Mouse (Mus musculus) kidney, postnatal 36 days (tissue): Measurements from ENCODE around the gene Tm4sf5.
"Not testable (repeated sequence)": the region's sequence is repeated elsewhere in the genome, so short reads cannot be mapped to it uniquely, and the experiment has no call there.

Experiments used
- DNase-seq, 2 experiments: peaks; one replicate each; pipeline ENCODE4 v3.0.0; 2021 to 2022; ENCODE audit warnings: mixed read lengths in 2 of 2

Tm4sf5 gene

DNA sequence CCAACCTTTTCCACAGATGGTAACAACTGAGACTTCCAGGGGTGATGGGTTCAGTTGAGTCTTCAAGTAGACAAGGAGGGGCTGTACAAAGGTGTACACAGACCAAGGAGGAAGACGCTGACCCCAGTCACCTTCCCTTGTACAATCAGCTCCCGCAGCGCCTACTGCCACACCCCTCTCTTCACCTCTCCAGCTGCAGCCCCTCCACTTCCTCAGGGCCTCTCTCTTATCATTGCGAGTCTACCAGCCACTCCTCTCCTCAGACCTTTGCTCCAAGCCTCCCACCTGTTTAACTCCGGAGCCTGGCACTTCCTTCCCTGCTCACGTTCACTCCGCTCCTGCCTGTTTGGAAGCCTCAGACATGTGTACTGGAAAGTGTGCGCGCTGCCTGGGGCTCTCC is at the start of gene Tm4sf5:
TSS of gene Tm4sf5 (plus strand) at position 275 of the 400 bp plus-strand sequence.
- no peak for DNase-seq

DNA sequence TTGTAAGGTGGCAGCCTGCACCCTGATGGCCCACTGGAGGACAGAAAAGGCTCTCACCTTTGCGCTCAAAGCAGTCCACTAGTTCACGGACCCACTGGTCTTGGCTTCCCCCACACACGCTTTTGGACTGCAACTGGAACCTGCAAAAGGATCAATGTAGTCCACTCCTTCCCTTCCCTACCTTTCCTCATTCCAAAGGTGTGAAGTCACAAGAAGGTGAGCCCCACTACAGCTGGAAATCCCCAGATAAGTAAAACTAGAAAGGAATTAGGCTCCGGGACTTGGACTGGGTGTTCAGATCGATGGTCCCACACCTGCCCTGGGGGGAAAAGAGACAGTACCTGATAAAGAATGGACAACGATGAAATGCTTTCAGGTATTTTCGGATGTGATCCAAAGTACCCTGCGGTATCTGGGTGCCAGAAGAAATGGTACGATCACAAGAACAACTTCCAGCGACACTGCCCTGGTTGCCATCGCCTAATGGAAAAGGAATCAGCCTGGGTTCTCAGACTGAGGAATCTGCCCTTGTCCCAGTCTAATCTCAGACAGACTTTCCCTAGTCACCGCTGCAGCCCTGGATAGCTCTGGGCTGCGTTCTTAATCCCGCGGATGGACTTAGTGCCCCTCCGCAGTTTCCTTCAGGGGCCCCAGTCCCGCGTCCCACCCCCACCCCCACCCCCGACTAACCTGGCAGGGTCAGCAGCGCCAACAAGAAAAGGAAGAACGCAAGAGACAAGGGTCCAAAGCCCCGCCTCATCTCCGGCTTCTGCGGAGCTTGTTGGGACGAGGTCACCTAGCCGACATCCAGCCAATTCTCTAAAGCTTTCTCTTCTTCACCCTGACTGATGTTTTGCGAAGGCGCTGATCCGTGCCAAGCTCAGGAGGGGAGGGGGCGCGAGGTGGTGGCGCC is 46.1 kb upstream of the Tm4sf5 start, which contains the start of gene Zmynd15:
TSS of gene Zmynd15 (plus strand) at position 746 of the 913 bp plus-strand sequence.
- peak in 1 of 2 experiments; percentile 29 for DNase-seq

DNA sequence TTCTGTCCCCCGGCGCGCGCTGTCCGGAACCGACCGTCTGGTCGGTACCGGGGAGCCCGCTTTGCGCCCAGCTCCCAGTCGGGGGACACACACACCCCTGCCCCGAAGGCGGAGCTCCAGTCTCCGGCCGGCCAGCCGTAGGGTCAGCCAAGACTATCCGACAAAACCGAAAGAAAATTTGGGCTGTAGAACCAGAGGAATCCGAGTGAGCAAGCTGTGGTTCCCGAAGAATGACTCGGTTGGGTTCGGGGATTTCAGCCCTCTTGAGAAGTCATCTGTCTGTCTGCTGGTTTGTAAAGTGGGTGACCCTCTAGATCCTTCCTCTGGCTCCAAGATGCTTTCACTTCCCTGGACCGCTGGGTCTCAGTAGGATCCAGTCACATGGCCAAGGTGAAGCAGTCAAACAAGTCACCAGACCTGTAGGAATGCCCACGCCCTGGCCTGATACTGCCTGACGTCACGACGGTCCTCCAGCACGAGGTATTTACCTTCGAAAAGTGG is 45.4 kb upstream of the Tm4sf5 start, which contains the start of gene Cxcl16:
TSS of gene Cxcl16 (minus strand) at position 384 of the 501 bp plus-strand sequence.
- DNase-seq: peak; percentile 63 to 76

DNA sequence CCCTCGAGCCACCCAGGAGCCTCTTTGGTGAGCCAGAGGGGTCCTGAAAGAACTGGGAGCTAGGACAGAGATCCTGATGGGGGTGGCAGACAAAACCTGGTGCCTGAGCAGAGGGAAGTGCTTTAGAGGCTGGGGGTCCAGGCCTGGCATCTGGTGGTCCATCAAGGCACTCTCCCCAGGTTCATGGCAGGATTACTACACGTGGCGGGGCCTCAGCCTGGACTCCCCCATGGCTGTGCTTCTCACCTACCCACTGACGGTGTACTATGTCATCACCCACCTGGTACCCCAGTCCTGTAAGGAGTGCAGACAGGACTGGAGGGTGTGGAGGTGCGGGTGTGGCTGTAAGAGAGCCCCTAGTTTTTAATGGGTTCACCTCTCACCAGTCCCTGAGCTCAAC is 41.1 kb upstream of the Tm4sf5 start:
- no peak for DNase-seq

DNA sequence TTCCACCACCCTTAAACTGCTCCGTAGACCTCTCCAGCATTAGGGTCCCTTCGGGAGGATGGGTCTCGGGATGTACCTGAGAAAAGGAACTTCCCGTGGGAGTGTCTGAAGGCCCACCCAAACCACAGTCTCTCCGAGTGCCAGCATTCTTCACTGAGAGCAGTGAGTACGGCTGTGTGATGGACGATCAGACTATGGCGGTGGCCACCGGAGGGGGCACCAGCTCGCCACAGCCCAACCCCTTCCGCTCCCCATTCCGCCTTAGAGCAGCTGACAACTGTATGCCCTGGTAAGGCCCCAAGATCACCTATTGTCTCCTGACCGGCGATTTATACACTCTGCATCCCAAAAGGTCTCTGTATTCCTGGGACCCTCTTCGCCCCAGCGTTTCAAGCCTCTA is 39.8 kb upstream of the Tm4sf5 start:
- DNase-seq: no peak

DNA sequence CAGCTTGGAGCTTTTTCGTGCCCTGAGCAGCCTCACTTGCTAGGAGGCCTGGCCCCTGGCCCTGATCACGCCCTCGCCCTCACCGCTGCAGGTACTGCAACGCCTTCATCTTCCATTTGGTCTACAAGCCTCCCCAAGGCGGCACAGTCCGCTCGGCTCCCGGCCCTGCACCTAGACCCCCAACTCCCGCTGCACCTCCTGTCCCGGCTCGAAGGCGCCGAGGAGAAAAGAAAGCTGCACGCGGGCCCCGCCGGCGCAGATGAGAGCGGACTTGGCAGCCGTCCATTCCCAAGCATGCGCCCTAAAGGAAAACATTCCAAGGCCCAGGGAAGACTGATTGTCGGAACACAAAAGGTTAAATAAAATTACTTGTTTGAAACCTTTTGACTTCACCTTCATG is 39.2 kb upstream of the Tm4sf5 start:
- DNase-seq: peak; percentile 34 to 76

DNA sequence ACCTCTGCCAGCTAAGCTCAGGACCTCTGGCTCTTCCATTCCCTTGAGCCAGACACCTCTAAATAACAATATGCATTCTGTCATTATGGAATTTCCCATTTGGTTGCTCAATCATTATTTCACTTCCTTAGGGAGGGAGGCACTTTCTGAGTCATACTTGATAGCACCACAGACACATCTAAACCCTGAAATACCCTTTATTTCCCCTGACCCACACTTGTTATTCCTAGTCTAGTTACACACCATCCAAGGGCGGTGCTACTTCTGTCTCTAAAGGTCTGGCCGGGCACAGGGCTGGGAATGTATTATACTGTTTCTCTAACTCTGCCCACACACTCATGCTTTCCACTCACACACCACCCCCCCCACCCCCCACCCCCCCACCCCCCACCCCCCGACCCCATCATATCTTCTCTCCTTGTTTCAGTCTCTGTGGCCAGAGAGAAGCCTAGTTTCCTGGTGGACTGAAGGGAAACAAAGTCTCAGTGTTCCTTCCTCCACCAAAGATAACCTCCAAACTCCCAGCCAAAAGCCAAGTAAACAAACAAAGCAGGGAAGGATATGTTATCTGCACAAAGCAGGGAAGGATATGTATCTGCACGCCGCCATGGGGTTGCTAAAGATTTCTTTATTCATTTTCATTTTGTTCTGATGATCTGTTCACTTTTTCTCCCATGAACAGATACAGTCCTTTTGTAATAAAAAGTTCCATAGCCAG is 37.0 kb upstream of the Tm4sf5 start:
- no peak for DNase-seq

DNA sequence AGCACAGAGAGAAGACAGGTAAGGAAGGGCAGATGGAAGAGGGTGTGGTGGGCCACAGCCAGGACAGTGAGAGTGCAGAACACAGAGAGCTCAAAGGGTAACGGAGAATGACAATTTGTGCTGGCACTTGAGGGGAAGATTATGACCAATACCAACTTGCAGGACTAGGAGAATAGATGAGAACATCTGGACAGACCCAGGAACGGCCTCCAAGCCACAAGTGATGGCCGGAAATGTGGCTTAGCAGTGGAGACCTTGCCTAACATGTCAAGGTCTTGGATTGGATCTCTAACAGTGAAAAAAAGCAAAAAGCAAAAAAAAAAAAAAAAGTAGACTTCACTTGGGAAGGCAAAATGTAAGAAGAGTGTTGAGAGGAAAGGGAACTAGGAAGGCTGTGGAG is 35.3 kb upstream of the Tm4sf5 start:
- no peak for DNase-seq

DNA sequence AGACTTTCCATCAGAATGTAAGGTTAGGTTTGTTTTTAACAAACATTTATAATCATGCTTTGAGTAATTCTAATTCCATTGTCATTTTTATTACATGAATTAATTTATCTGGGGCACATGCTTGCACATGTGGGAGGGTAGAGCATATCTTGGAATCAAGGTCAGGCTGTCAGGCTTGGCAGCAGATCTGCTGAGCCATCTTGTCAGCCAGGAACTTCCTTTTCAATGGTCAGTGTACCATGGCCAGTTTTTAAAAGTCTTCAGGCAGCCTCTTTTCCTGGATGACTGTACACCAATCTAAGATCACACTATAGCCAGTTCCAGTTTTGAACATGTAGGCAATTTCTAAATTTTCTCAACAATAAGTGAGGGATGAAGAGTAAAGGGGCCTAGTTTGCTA is 32.3 kb upstream of the Tm4sf5 start:
- DNase-seq: peak; percentile 71 to 81

DNA sequence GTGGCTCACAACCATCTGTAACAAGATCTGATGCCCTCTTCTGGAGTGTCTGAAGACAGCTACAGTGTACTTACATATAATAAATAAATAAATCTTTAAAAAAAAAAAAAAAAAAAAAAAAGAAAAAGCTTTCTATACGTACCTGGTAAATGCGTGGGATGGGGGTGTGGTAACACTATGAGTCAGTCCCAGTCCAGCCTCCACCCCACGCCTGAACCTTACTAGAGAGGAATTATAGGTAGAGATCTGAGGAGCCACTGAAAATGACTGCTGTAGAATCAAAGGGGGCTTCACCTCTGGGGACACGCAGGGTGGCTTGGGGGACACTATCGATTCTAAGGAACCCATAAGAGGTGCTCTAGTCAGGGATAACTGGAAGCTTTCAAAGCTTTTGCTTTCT is 31.8 kb upstream of the Tm4sf5 start:
- not testable (repeated sequence) for DNase-seq

DNA sequence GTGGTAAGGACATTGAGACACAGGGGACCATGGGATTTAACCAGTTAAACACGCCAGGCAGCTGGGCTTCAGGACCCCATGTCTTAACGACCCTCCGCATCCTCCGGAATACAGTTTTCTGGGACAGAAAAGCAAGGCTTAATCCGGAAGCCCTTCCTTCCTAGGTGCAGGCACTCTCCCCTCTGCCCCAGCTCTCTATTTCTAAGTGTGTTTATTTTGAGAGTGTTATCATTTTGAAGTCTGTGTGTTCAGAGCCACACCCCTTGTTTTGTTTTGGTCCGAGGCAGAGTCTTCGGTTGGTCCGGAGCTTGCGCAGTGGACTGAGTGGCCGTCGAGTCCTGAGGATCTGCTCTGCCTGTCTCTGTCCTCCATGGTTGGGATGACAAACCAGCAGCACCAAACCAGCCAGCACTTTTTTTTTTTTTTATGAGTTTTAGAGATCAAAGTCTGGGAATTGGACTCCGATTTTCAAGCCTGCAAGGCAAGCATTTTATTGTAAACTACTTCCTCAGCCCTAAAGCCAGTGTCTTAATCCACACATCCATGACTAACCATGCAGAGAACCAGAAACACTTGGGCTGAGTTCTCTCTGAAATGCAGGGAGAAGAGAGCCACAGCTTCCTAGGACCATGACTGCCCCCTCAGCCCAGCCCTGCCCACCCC is 30.0 kb upstream of the Tm4sf5 start:
- peak; percentile 71 to 77 for DNase-seq

DNA sequence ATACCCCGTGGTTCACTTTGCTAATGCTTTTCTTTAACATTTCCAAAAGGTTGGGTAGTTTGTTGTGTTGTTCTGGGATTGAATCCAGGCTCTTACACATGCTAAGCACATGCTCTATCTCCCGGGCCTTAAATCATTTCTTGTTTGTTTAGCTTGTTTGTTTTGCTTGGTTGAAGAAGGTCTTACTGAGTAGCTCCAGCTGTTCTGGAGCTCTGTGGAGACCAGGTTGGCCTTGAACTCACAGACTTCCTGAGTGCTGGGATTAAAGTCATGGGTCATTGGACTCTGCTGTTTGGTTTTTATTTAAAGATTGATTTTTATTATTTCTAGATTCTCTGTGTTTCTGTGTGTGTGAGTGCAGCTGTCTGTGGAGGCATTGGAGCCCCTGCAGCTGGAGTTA is 19.5 kb upstream of the Tm4sf5 start:
- peak; percentile 35 to 42 for DNase-seq

DNA sequence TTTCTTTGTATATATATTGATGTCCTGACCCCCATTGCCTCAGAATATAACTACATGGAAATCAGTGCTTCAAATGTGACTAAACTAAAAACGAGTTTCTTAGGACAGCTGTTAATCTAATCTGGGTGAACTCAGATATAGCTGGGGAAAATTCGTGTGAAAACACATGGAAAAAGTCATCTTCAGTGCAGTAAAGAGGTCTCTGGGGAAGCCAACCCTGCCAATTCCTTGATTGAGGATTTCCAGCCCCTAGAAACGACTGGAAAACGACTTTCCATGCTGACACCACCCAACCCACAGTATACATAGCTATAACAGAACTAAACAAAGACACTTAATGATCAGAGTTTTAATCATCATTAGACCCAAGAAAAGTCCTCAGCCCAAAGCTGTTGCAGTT is 17.2 kb upstream of the Tm4sf5 start:
- no peak for DNase-seq

DNA sequence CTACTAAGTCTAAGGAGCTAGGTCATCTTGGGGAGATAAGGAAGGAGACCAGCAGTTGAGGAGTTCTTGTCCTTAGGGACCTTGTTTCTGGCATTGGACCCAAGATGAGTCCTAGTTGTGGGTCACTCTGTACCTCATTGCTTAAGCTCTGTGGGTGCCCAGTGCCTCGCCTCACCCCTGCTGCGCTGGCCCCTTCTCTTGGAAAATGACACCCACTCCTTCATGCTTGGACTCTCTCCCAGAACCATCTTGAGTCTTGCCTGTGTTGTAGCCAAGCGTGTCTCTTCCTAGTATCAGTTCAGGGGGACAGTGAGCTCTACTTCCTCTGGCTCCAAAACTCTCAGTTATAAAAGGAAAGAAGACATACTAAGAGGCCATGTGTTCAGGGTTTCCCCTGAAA is 15.9 kb upstream of the Tm4sf5 start:
- DNase-seq: no peak

DNA sequence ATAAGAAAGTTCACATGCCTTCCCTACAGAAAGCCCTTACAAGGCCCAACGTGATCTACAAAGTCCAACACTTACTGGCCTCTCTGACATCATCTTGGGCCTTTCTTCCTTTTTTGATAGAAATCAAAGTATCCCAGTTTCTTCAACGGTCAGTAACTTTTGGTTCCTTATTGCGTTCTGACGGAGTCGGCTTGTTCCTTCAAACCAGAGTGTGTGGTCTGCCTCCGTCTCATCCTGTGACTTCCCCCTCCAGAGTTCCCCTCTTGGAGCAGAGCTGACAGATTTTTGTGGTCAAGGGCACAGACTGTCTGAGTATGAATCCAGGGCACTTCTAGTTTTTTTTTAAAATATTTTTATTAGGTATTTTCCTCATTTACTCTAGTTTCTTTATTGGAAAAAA is 15.4 kb upstream of the Tm4sf5 start:
- no peak for DNase-seq

DNA sequence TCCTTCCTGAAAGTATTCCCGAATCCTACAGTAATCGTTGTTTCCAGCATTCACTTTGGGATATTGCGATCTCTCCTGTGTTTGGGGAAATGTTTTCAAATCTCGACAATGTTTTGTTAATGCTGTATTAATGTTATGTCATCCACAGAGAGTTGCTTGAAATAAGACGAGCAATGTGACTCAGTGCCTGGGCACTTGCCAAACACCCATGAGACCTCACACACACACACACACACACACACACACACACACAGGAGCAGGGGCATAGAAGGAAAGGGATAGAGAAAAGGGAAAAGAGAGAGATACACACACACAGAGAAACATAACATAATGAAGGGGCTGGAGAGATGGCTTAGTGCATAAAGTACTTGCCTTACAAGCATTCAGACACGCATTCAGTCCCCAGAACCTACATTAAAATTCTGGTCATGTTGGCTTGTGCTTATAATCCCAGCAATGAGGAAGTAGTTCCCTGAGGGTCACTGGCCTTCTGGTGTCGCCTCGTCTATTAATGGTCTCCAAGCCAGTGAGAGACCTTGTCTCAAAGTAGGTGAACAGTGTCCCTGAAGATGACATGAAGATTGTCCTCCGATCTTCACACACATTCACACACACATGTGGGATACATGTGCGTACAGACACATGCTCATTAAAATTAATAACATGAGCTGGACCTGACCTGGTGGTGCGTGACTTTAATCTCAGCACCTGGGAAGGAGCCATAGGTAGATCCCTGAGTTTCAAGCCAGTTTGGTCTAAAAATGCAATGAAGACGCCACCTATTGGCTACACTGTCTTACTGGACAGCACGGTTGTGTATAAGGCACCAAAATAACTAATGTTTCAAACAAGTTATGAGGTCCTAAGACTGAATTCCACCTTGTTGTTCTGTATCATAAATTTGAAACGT is 5.2 kb upstream of the Tm4sf5 start:
- DNase-seq: peak; percentile 63 to 66

DNA sequence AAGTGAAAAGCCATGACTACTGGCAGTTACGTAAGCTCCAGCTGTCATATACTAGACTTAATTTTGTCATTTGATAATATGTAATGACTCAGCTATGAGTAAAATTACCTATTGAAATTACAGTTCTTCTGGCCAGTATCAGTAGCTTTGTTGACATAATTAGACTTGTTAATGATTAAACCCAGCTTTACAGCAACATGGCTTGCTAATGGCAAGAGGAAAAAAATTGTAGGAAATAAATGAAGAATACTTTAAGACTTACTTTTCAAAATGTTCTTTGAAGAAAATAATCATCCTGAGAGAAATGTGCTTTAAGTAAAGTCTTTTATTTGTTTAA is 4.6 kb upstream of the Tm4sf5 start:
- no peak for DNase-seq

DNA sequence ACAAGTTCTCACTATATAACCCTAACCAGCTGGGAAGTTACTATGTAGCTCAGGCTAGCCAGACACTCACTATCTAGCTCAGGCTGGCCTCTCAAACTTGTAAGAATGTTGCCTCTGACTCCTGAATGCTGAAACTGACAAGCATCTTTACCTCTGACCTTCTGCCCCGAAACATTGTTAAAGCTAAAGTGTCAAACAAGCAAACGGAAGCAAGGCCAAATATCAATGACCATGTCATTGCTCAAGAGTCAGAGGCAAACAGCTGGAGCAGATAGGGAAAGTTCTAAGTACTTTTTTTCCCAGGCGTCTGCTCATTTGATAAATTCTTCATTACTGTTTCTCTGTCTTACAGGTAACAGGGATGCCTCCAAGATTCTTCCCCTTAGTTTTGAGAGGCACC is 3.0 kb upstream of the Tm4sf5 start:
- DNase-seq: no peak

DNA sequence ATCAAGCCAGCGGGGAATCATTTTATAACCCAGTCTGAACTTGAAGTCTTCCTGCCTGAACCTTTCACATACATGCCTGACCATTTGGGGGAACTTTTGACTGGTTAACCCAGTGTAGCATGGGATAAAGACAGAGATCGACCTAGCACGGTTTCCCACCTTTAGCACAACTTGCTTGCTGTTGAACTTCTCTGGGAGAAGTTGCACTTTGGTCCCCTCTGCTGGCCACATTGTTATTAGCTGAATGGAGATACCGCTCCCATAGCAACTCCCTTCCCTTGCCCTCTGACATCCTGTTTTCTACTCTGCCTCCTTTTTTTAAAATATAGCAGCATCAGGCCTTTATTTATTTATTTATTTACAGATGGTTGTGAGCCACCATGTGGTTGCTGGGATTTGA is 1.3 kb downstream of the Tm4sf5 start:
- DNase-seq: peak; percentile 78 to 90

DNA sequence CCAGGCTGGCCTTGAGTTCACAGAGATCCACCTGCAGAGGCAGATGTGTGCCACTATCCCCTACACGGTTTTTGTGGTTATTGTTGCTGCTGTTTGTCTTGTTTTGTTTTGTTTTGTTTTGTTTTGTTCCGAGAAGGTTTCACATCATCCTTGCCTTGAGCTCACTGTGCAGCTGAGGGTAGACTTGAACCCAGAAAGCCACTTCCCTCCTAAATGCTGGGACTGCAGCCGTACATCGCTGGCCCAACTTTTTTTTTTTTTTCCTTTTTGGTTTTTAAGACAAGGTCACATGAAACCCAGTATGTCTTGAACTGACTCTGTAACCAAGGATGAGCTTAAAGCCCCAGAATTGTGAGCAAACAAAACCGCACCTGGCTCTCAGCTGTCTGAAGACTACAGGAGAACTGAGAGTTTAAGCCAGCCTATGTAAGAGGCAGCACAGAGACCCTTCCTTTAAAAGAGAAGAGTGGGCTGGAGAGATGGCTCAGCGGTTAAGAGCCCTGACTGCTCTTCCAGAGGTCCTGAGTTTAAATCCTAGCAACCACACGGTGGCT is 2.0 kb downstream of the Tm4sf5 start:
- DNase-seq: no peak

DNA sequence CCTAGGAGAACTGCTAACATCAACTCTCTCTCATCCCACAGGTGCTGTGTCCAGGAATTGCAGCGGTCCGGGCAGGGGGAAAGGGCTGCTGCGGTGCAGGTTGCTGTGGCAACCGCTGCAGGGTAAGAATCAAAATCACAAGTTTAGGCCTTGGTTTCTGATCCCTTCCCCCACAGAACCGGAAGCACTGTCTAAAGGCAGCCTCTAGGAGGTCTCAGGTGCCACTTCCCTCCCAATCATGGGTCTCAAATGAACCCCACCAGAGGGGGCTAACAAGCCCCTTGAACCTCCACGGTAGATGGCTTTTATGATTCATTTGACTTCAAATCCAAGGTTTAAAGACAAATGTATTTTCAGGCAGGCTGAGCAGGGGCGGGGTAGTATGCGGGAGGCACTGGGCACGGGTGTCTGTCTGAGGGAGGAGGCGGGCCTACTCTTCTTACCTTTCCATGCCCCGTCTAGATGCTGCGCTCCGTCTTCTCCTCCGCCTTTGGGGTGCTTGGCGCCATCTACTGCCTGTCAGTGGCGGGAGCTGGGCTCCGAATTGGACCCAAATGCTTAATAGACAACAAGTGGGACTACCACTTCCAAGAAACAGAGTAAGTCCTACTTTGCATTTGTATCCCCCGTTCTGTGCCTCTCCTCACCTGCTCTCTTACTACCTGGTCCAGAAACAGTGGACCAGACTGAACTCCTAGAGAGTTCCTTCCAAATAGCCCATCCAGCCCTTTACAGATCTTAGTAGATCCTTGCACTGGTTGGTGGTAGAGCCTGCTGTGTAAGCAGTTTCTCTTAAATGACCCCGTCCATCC is 4.9 kb downstream of the Tm4sf5 start:
- peak; percentile 48 to 73 for DNase-seq
